Mouse (Mus musculus) bone marrow, adult 2 months (tissue): ENCODE results near the gene Zscan10. TPM values are rescaled to one million over a fixed set of nuclear protein-coding genes. Genes with fewer than 3 reads are reported as not detected.
"Not testable (repeated sequence)": the region's sequence is repeated elsewhere in the genome, so short reads cannot be mapped to it uniquely, and the experiment has no call there.

ENCODE experiments used
- H3K27ac ChIP-seq: fragments of 200-500 bp; 2 replicates; pipeline ENCODE4 v1.5.1; 2012; ENCODE audit warnings: low read depth, mild to moderate bottlenecking, control low read depth, inconsistent platforms, low read length; ENCODE audit not compliant: control insufficient read depth, poor library complexity, insufficient read depth
- H3K4me1 ChIP-seq: fragments of 200-500 bp; 2 replicates; pipeline ENCODE4 v1.6.1; 2011; ENCODE audit warnings: low read length; ENCODE audit not compliant: control insufficient read depth, insufficient read depth
- H3K4me3 ChIP-seq: fragments of 200-500 bp; replicated peaks from 2 replicates; pipeline ENCODE3; 2011; ENCODE audit warnings: mild to moderate bottlenecking, low read depth, low read length, control low read depth; ENCODE audit not compliant: control insufficient read depth
- CTCF ChIP-seq: fragments of 200-500 bp; IDR thresholded peaks from 2 replicates; pipeline ENCODE4 v1.5.1; 2011; ENCODE audit warnings: low read length, control low read depth; ENCODE audit not compliant: control insufficient read depth, insufficient read depth
- POLR2A ChIP-seq: fragments of 200-500 bp; IDR thresholded peaks from 2 replicates; pipeline ENCODE4 v1.6.1; 2011; ENCODE audit warnings: low read depth, mild to moderate bottlenecking, control low read depth, low read length, borderline replicate concordance; ENCODE audit not compliant: control insufficient read depth
- WGBS: fragments of 180-500 bp; shearing (Covaris S2); methylation state at CpG from one replicate; pipeline ENCODE4 v1.1.7; 2018; 5-methylcytosine and 5-hydroxymethylcytosine counted together
- polyA plus RNA-seq: library from polyadenylated mRNA; stranded (reverse); fragments of >200 nt; gene quantifications from 2 replicates; pipeline ENCODE4 v1.2.4, GENCODE M21; 2011; ENCODE audit warnings: low replicate concordance; ENCODE audit not compliant: missing spikeins, insufficient read depth, insufficient read length

The Zscan10 gene
- polyA plus RNA-seq, 1 experiment, result 4.2 TPM

- Histone ChIP-seq H3K4me1 (peaks cover 2% of the 10 kb centered on the region; the same call in 1 of the 2 replicates), H3K4me3 (no peak overlapping the region), H3K27ac (no peak overlapping the region)
- 68% methylated on average over 6 of the region's 6 CpGs for WGBS
- TF ChIP-seq CTCF (peak; percentile 15; the same call in 1 of the 2 replicates), POLR2A (no peak)
Measured at GRCm38 (mm10) chr17:23572059-23572458, 28.6 kb upstream of the Zscan10 start.

DNA sequence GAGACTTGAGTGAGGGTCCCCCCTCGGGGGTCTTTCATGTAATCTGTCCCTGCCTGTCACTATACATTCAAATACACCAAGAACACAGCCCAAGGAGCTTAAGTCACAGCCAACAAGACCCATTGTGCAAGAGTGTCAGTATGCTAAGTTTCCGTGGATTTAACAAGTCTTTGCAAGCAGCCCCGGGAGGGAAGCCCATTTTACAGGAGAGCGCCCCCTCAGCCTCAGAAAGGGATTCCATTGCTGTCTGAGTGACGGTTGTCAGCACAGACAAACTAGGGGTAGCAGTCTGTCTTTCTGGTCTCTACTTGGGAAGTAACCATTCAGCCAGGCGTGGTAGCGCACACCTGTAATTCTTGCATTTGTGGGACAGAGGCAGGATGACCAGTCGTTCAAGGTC lies 26.5 kb upstream of the Zscan10 start:
- no peak for TF ChIP-seq POLR2A
- TF ChIP-seq CTCF, result no peak
- Histone ChIP-seq H3K4me3 (no peak overlapping the region), H3K4me1 (peaks cover 2% of the 10 kb centered on the region; the same call in 1 of the 2 replicates), H3K27ac (no peak overlapping the region)
- WGBS, result 75% methylated on average over 8 of the region's 8 CpGs

DNA sequence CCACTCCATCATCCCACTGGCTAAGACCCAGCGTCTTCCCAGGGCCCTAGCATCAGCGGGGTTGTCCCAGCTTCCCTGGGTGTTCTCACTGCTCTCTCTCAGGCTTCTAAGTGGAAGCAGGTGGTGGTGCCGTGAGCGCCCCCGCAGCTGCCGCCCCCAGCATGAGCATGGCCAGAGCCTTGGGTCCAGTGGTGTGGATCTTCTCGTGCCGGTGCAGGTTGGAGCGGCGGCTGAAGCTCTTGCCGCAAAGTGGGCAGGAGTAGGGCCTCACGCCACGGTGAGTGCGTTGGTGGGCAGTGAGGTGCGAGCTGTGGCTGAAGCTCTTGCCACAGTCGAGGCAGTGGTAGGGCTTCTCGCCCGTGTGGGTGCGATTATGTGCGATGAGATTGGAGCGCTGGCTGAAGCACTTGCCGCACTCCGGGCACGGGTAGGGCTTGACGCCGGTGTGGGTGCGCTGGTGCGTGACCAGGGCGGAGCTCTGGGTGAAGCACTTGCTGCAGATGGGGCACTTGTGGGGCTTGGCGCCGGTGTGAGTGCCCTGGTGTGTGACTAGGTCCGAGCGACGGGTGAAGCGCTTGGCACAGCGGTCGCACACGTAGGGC lies 24.6 kb upstream of the Zscan10 start:
- 93% methylated on average over 38 of the region's 38 CpGs for WGBS
- Histone ChIP-seq H3K27ac (no peak overlapping the region), H3K4me1 (peaks cover 2% of the 10 kb centered on the region; the same call in 1 of the 2 replicates), H3K4me3 (no peak overlapping the region)
- TF ChIP-seq POLR2A (no peak), CTCF (no peak)

GRCm38 (mm10) chr17:23584786-23585185 lies 15.9 kb upstream of the Zscan10 start:
- Histone ChIP-seq H3K4me1 (no peaks in the 10 kb centered on the region; the same call in 1 of the 2 replicates), H3K4me3 (no peak overlapping the region), H3K27ac (no peak overlapping the region)
- TF ChIP-seq CTCF (no peak), POLR2A (no peak)
- 71% methylated on average over 8 of the region's 8 CpGs for WGBS

GRCm38 (mm10) chr17:23585721-23586491 lies 14.8 kb upstream of the Zscan10 start:
- H3K4me1 ChIP-seq, result no peaks in the 10 kb centered on the region; the same call in 1 of the 2 replicates
- no peak overlapping the region for H3K27ac ChIP-seq
- 6% methylated on average over 22 of the region's 22 CpGs for WGBS
- H3K4me3 ChIP-seq, result peak overlapping the region; percentile 29
- TF ChIP-seq CTCF, result no peak
- no peak for TF ChIP-seq POLR2A

- H3K4me3 ChIP-seq, result no peak overlapping the region
- TF ChIP-seq POLR2A, result no peak
- TF ChIP-seq CTCF, result no peak
- H3K27ac ChIP-seq, result no peak overlapping the region
- WGBS, result 83% methylated on average over 2 of the region's 2 CpGs
- no peaks in the 10 kb centered on the region; the same call in 1 of the 2 replicates for H3K4me1 ChIP-seq
Measured at GRCm38 (mm10) chr17:23587253-23587652, 13.4 kb upstream of the Zscan10 start.

DNA sequence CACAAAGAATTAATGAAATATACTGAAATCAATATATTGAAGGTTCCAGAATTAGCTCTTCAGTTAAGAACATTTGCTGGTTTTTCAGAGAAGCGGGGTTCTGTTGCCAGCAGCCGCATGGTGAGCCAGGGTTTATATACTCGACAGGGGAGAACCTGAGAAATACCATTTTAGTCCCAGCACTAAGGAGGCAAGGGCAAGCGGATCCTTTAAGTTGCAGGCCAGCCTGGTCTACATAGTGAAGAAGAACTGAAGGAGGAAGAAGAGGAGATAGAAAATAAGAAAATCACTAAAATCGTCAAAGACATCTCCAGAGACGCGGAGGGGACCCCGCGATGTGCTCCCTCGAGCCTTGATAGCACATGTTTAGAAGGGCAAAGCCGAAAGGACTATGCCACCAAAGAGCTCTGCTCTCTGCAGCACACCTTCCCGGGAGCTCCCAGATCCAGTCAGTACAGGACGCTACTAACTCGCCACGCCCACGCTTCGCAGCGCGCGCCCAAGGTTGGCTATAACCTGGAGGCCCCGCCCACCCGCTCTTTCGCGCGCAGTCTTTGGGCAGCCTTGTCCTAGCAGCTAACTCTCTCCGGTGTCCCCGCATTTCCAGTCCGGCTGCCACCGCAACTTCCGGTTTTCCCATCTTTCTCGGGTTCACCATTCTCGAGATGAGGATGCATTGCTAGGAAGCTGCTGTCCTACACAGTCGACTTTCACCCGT lies 8.3 kb upstream of the Zscan10 start:
- TF ChIP-seq POLR2A (no peak), CTCF (no peak)
- WGBS, result 7% methylated on average over 34 of the region's 34 CpGs
- peak overlapping the region; percentile 70 for H3K4me3 ChIP-seq
- H3K27ac ChIP-seq, result no peak overlapping the region
- no peaks in the 10 kb centered on the region for H3K4me1 ChIP-seq

DNA sequence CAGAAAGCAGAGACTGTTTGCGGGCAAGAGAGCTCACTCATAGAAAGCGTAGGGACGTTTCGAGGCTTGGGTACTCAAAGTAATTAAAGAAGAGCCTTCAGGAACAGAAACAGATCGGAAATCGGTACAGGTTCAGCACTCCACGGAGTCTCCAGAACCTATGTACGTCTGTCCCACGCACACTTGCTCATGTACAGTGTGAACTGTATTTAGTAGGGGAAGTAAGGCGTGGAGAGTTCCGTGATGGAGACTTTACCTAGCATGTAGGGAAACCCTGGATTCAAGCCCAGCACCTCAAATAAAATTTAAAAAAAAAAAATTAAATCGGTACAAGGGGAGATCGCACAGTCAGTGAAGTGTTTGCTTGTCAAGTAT lies 7.7 kb upstream of the Zscan10 start:
- no peak overlapping the region for H3K27ac ChIP-seq
- TF ChIP-seq POLR2A (no peak), CTCF (no peak)
- WGBS, result 7% methylated on average over 13 of the region's 13 CpGs
- peak overlapping the region; percentile 70 for H3K4me3 ChIP-seq
- no peaks in the 10 kb centered on the region for H3K4me1 ChIP-seq

DNA sequence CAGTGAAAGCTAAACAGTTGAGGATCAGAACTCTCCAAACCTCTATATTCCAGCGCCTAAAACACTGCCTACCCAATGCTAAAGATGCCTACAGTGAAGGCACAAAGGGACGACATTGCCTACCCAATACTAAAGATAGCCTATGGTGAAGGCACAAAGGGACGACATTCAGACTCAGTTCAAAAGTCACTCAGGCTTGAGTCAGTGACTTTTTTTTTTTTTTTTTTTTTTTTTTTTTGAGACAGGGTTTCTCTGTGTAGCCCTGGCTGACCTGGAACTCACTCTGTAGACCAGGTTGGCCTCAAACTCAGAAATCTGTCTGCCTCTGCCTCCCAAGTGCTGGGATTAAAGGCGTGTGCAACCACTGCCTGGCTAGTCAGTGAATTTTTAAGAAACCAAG lies 5.5 kb upstream of the Zscan10 start:
- not testable (repeated sequence) for H3K4me1 ChIP-seq, H3K27ac ChIP-seq, H3K4me3 ChIP-seq
- WGBS, result 74% methylated on average over 4 of the region's 4 CpGs
